Mouse (Mus musculus) gastrocnemius, adult 2 months (tissue): Measurements from ENCODE around the gene Prkab2. TPM values are rescaled to one million over a fixed set of nuclear protein-coding genes. Genes with fewer than 3 reads are reported as not detected.
A peak's percentile ranks its signal among the peaks of the same experiment; 100 is the strongest.

Source experiments
- DNase-seq: peaks from one replicate; pipeline ENCODE4 v3.0.0; 2022
- H3K27ac ChIP-seq: fragments of 200-600 bp; 2 replicates; pipeline ENCODE4 v1.8.1; 2022; ENCODE audit warnings: mild to moderate bottlenecking
- H3K4me3 ChIP-seq: fragments of 200-600 bp; 2 replicates; pipeline ENCODE4 v1.8.1; 2022; ENCODE audit warnings: mild to moderate bottlenecking, moderate library complexity
- CTCF ChIP-seq: fragments of 200-600 bp; IDR thresholded peaks from 2 replicates; pipeline ENCODE4 v1.8.1; 2022; ENCODE audit warnings: antibody characterized with exemption, mild to moderate bottlenecking, moderate library complexity
- intact Hi-C: fragments of 180-260 bp; cut with DNase I; formaldehyde crosslinking; loops from one replicate; pipeline ENCODE4 v1.15.1; 2025
- total RNA-seq, 2 experiments: library from RNA; stranded (reverse); gene quantifications; 2 replicates each; pipeline ENCODE4 v1.2.3; 2021

The Prkab2 gene
- total RNA-seq, 2 experiments from 2014 or later = 137 to 243 TPM

DNA sequence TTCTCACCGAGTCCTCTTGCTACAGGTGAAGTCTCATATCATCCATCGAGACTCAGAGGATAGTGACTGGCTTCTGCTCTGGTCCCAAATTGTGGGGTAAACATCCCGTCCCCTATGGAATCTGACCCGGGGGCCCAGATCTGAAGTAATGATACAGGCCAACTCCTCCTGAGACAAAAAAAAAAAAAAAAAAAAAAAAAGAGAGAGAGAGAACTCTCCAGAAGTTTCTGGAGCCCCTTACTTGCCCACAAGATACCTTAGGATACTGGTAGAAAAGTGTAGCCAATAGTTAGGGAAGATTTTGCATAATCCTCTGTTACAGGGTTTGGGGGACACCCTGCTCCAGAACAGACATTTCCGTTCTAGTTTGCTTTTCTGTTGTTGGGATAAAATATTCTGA lies 24.6 kb downstream of the Prkab2 start:
- H3K4me3 ChIP-seq = peak overlapping the region; percentile 71
- intact Hi-C loops = no loop called here
- H3K27ac ChIP-seq = no peak overlapping the region

DNA sequence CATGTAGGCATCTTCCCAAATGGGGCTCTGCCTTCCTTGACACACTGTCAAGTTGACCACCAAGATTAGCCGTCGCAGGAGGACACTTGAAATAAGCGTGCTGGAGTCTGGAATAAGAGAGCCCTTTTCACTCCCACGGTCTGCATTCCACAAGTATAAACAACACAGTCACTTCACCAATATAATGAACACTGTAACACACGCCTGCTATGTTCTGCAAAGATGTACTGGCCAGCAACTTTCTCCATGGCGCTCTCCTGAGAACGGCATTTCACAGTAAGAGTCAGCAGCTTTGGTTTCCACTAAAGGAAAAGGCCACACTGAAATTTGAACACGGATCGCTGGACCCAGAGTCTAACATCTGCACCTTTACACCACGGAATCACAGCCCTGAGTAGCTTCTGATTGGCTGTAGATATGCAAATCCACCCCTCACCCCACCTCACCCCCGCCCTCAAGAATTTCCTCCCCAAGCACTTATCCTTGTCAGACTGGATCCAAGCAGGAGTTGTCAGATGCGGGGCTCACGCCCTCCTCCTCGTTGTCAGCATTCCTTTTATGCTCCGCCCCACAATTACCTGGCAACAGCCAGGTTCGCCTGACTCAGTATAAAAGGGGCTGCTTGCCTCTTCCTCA lies 25.7 kb downstream of the Prkab2 start:
- intact Hi-C loops = no loop called here
- Histone ChIP-seq H3K27ac (no peak overlapping the region), H3K4me3 (no peak overlapping the region)
- no peak for TF ChIP-seq CTCF
- DNase-seq = no peak

More for the DNA sequence above, 24.6 kb downstream of the Prkab2 start:
- DNase-seq = no peak
- no peak for TF ChIP-seq CTCF

DNA sequence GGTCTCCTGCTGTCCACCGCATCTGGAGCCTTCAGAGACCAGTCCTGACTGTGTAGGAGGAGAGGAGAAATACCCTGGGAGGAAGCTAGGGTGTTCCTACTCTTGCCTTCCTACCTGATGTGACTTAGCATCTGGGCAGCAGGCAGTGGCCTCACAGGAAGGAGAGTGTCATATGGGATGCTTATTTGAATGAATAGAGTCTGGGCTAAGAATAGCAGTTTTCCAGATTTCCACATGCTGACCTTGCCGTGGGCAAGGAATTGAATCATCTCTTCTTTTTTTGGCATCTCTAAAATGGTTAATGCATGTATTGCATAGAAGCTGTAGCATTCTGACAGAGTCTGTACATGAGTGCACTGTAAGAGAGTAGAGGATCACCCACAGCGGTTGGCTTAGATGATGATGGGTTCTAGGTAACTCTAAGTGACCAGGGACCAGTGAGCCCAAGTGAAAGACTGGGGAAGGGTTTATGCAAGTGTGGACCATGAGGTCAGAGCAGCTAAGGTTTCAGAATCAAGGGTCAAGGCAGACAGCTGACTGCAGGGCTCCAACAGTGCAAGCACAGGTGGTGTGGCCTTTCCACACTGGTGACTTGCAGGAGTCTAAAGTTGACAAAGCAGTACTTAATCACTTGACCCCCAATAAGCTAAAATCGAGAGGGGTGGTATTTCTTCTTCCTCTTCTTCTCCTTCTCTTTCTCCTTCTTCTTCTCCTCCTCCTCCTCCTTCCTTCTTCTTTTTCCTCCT lies 28.6 kb downstream of the Prkab2 start:
- H3K4me3 ChIP-seq = no peak overlapping the region
- no peak for TF ChIP-seq CTCF
- intact Hi-C loops = no loop called here
- DNase-seq = no peak
- H3K27ac ChIP-seq = no peak overlapping the region

DNA sequence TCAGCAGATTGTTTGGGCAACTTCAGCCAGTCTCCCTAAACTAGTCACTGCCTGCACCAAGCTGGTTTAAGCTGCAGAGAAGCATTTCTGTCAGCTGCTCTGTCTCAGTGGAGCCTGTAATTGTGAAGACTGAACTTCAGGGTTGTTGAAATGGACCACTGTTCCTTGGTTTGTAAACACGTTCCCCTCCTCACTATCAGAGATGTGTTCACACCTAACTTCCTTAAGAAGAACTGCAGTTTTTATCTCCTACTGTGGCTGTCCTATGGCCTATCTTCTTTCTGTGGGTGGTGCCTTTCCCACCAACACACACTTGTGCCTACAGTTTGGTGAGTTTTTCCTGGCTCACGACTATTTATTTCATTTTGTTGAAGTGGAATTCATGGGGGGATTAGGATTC lies 31.3 kb downstream of the Prkab2 start:
- Histone ChIP-seq H3K4me3 (no peak overlapping the region), H3K27ac (no peak overlapping the region)
- no peak for DNase-seq
- no peak for TF ChIP-seq CTCF
- intact Hi-C loops = no loop called here

DNA sequence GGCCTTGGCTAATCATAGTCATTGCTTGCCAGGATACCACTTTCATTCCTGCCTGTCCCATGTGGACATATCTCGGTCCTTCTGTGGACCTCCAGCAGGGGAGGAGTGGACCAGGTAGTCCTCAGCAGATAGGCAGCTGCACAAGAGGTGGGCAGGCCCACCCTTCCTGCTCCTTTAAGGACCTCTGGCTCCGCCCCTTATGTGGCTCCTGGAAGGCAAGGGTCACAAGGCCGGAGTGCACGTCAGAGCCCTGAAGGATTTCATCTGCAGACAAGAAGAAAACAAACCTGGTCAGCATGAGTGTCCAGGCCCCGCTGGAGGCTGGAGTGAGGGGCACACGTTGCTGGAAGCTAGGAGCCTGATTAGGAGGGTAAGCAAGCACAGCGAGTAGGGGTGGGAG lies 32.6 kb downstream of the Prkab2 start:
- Histone ChIP-seq H3K4me3 (no peak overlapping the region), H3K27ac (no peak overlapping the region)
- DNase-seq = no peak
- TF ChIP-seq CTCF = no peak
- intact Hi-C loops = no loop called here

DNA sequence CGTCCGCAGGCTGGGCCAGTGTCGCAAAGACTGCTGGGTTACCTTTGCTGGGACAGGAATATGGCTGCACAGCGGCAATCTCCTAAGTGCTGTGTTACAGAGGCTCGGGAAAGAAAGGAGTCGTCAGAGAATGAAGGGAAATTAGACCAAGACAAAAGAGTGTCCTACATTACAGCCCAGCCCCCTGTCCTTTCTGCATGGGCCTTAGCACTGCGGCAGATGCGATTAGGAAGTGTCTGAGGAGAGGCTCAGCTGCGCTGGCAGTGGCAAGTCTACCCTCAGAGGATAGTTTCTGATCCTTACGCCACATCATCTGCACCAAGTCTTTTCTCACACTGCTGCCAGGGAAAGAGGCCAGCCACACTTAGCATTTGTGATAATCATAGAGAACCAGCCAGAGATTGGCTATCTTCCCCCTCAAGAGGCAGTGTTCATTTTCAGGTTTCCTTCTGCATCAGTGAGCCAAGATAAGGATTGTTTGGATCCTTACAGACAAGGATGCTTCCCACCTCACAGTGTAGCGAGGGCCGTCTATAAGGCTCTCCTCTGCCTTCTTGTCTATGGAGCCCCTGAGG lies 33.5 kb downstream of the Prkab2 start:
- TF ChIP-seq CTCF = no peak
- no peak overlapping the region for H3K27ac ChIP-seq
- no peak for DNase-seq

DNA sequence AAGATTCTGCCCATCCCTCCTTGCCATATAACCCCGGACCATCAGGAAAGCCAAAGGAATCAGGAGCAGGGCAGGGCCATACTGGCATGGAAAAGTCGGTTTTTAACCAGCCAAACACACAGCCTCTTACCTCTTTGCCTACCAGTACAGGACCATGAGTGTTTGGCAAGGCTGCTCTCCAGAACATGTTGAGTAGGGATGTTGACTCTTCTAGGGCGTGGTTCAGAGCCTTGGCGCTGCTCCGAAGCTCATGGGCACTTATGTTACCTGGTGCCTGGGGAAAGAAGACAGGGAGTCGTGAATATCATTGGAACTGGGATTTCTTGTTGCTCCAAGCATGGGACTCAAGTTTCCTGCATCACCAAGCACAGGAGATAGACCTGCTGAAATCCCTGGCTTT lies 35.8 kb downstream of the Prkab2 start:
- Histone ChIP-seq H3K4me3 (no peak overlapping the region), H3K27ac (no peak overlapping the region)
- no peak for DNase-seq
- no peak for TF ChIP-seq CTCF
- intact Hi-C loops = no loop called here

More for the DNA sequence above, 33.5 kb downstream of the Prkab2 start:
- no peak overlapping the region for H3K4me3 ChIP-seq
- intact Hi-C loops = no loop called here

DNA sequence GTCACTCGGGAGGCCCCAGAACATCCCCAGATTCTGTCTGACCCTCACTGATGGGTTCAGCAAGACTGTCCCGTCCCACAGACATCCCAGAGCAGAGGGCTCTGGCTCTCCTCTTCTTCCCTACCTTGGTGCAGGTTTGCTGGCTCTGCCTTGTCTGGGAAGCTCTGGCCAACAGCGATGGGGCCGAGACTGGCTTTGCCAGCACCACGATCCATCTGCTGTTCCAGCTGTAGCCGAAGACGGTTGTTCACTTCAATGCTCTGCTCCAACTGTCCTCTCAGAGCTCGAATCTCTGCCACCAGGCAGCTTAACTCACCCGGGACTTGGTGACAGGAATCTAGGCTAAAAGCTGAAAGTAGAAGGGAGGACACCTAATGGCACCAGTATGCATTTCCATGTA lies 38.9 kb downstream of the Prkab2 start:
- peak overlapping the region; percentile 54; the same call in 1 of the 2 replicates for H3K27ac ChIP-seq
- intact Hi-C loops = no loop called here
- TF ChIP-seq CTCF = no peak

DNA sequence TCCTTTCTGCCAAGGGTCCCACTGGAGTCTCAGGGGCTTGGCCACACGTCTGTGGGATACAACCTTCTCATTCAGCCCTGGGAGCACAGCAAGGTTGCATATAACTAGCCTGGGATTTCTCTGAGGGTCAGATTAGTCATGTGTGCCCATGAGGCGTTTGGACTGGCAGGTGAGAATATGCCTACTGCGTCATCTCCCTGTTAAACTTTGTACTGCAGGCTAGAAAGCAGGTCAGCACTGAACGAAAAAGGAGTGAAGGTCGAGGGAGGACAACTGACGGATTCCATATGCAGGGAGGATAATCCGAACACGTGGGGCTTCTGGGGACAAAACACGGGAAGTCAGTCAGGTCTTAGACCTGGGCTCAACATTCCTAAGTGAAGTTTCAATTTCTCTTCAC lies 39.3 kb downstream of the Prkab2 start:
- Histone ChIP-seq H3K27ac (peak overlapping the region; percentile 54), H3K4me3 (no peak overlapping the region)
- intact Hi-C loops = no loop called here
- no peak for TF ChIP-seq CTCF
- DNase-seq = no peak

More for the DNA sequence above, 38.9 kb downstream of the Prkab2 start:
- H3K4me3 ChIP-seq = no peak overlapping the region
- DNase-seq = no peak

DNA sequence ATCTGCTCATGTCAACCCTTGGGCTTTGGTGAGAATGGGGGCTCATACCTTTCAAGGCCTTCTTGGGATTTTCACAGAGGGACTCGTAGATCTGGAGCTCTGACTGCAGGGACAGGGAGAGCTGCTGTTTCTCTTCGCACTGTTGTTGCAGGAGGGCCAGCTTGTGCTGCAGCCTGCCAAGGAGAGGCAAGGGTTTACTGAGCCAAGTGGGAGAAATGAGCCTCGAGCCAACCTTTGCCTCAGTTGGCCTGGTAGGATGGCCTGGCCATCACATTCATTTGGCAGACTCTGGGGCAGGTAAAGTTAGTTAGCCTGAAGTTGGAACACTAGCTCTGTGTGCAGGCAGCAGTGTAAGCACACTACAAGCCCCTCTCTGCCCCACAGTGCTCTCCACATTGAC lies 41.1 kb downstream of the Prkab2 start:
- DNase-seq = peak; percentile 20
- no peak overlapping the region for H3K4me3 ChIP-seq
- no peak for TF ChIP-seq CTCF
- intact Hi-C loops = no loop called here
- no peak overlapping the region for H3K27ac ChIP-seq

DNA sequence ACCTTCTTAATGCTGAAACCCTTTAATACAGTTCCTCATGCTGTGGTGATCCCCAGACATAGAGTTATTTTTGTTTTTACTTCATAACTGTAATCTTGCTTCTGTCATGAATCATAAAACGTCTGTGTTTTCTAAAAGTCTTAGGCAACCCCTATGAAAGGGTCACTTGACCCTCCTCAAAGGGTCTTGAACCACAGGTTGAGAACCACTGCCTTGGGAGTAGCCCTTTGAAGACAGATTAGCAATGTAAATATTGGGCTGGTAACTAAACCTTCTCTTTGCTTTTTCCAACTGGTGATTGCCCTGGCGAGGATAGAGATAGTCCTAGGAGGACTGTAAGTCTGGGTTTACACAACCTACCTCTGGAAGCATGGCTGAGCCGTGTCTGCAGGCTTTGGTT lies 43.2 kb downstream of the Prkab2 start:
- Histone ChIP-seq H3K27ac (no peak overlapping the region), H3K4me3 (no peak overlapping the region)
- intact Hi-C loops = no loop called here
- DNase-seq = no peak
- no peak for TF ChIP-seq CTCF

DNA sequence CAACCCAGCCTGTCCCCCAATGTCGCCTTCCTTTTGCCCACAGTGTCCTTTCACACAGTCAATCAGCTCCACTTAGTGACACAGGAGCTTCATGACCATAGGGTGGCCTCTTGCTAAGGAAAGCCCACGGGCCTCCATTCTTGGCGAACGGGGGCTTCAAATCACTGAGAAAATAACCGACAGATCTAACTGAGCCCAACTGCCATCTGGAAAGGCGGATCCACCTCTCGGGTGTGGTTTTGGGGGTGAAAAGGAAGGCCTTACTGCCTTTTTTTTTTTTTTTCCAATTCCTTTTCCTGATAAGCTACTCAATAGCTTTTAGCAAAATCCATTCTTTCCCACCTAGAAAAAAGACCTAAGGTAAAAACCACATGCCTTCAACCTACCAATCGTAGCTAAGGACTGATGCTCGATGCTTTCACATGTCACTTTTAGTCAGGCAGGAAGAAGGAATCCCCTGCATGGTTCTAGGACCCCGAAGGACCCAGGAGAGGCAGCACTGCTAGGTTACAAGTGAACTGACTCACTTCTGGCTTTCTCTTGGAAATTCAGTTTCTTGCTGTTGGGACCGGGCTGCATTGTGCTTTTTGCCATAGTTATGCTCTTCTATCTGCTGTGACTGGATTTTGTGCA lies 44.6 kb downstream of the Prkab2 start:
- H3K4me3 ChIP-seq = no peak overlapping the region
- peak; percentile 3 for DNase-seq
- H3K27ac ChIP-seq = no peak overlapping the region
- intact Hi-C loops = no loop called here
- no peak for TF ChIP-seq CTCF

DNA sequence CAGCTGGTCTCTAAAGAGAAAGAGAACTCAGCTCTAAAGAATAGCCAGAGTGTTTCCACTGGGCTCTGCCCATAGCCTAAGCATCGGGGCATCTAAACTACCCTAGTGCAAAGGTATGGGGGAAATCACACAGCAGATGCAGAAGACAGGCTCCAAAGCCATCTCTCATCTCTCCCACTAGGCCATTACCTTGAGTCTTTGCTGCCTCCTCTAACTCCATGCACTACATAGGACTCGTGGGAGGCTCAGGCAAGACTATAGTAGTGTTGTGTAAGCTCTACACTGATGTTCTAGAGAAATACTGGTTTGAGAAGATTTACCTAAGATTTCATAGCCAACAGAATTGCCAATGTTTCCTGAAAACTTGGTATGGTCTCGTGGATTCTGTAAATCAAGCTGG lies 47.5 kb downstream of the Prkab2 start:
- intact Hi-C loops = no loop called here

More for the DNA sequence above, 47.5 kb downstream of the Prkab2 start:
- no peak for DNase-seq
- Histone ChIP-seq H3K4me3 (no peak overlapping the region), H3K27ac (no peak overlapping the region)
- no peak for TF ChIP-seq CTCF
